Mouse (Mus musculus): ENCODE measurements around the gene Ect2. TPM values are rescaled to one million over a fixed set of nuclear protein-coding genes. Genes with fewer than 3 reads are reported as not detected.

Ect2 gene
- polyA plus RNA-seq, 1 experiment from 2014 or later = 48.1 TPM

GRCm38 (mm10) chr3:27183601-27184175 lies 30.0 kb upstream of the Ect2 start:
- Histone ChIP-seq H3K9me3 (replicated peaks) (no peaks in the 10 kb centered on the region), H3K9ac (peak overlapping the region; percentile 64), H3K27me3 (no peaks in the 10 kb centered on the region), H3K36me3 (no peaks in the 10 kb centered on the region), H3K4me2 (replicated peaks) (peak overlapping the region; percentile 81), H3K4me1 (0 out of 2 replicates have a peak, but pooled peaks cover 6% of the 10 kb centered on the region), H3K4me3 (peak overlapping the region; percentile 64), H3K27ac (no peak overlapping the region)
- no peak for ATAC-seq (ENCODE audit: low FRiP score)
- 9% methylated on average over 19 of the region's 19 CpGs for WGBS

- H3K36me3 ChIP-seq = no peaks in the 10 kb centered on the region
- H3K4me1 ChIP-seq = 0 out of 2 replicates have a peak, but pooled peaks cover 6% of the 10 kb centered on the region
- H3K4me3 ChIP-seq = peak within 1 kb of the TSS; percentile 64
- H3K9ac ChIP-seq = peak within 1 kb of the TSS; percentile 64
- WGBS = under 1% methylated on average over 54 of the region's 54 CpGs
- H3K4me2 ChIP-seq (replicated peaks) = peak within 1 kb of the TSS; percentile 81
- H3K27ac ChIP-seq = no peak within 1 kb of the TSS
- H3K9me3 ChIP-seq (replicated peaks) = no peaks in the 10 kb centered on the region
- no peaks in the 10 kb centered on the region for H3K27me3 ChIP-seq
- ATAC-seq (ENCODE audit: low FRiP score) = peak; percentile 99
Measured at GRCm38 (mm10) chr3:27182733-27183600, 29.3 kb upstream of the Ect2 start, which contains the start of gene Nceh1. TSS of gene Nceh1 (plus strand) at chr3:27182965.

- Histone ChIP-seq H3K9me3 (replicated peaks) (no peaks in the 10 kb centered on the region), H3K4me1 (0 out of 2 replicates have a peak, but pooled peaks cover 6% of the 10 kb centered on the region), H3K4me3 (no peak overlapping the region), H3K27me3 (no peaks in the 10 kb centered on the region), H3K27ac (no peak overlapping the region), H3K9ac (no peak overlapping the region), H3K4me2 (replicated peaks) (no peak overlapping the region), H3K36me3 (no peaks in the 10 kb centered on the region)
- no peak for ATAC-seq (ENCODE audit: low FRiP score)
- 81% methylated on average over 8 of the region's 8 CpGs for WGBS
Measured at GRCm38 (mm10) chr3:27179711-27180110, 26.0 kb upstream of the Ect2 start.

- ATAC-seq (ENCODE audit: low FRiP score) = no peak
- H3K9me3 ChIP-seq (replicated peaks) = no peaks in the 10 kb centered on the region
- no peak overlapping the region for H3K4me2 ChIP-seq (replicated peaks)
- H3K27ac ChIP-seq = no peak overlapping the region
- H3K4me3 ChIP-seq = no peak overlapping the region
- no peaks in the 10 kb centered on the region for H3K36me3 ChIP-seq
- no peaks in the 10 kb centered on the region for H3K27me3 ChIP-seq
- H3K4me1 ChIP-seq = no peaks in the 10 kb centered on the region
- H3K9ac ChIP-seq = no peak overlapping the region
- 78% methylated on average over 1 of the region's 1 CpGs for WGBS
Measured at GRCm38 (mm10) chr3:27170257-27170656, 16.6 kb upstream of the Ect2 start.

- ATAC-seq (ENCODE audit: low FRiP score) = no peak
- WGBS = 84% methylated on average over 3 of the region's 3 CpGs
- no peak overlapping the region for H3K9ac ChIP-seq
- H3K36me3 ChIP-seq = no peaks in the 10 kb centered on the region
- no peaks in the 10 kb centered on the region for H3K9me3 ChIP-seq (replicated peaks)
- no peak overlapping the region for H3K4me3 ChIP-seq
- H3K27me3 ChIP-seq = no peaks in the 10 kb centered on the region
- no peak overlapping the region for H3K4me2 ChIP-seq (replicated peaks)
- no peak overlapping the region for H3K27ac ChIP-seq
- no peaks in the 10 kb centered on the region for H3K4me1 ChIP-seq
Measured at GRCm38 (mm10) chr3:27165481-27166065, 11.9 kb upstream of the Ect2 start.

GRCm38 (mm10) chr3:27162410-27162804 lies 8.7 kb upstream of the Ect2 start:
- H3K9ac ChIP-seq = no peak overlapping the region
- H3K36me3 ChIP-seq = no peaks in the 10 kb centered on the region
- no peak overlapping the region for H3K4me2 ChIP-seq (replicated peaks)
- 67% methylated on average over 2 of the region's 2 CpGs for WGBS
- H3K27me3 ChIP-seq = no peaks in the 10 kb centered on the region
- no peak for ATAC-seq (ENCODE audit: low FRiP score)
- H3K27ac ChIP-seq = no peak overlapping the region
- H3K4me1 ChIP-seq = no peaks in the 10 kb centered on the region
- H3K4me3 ChIP-seq = no peak overlapping the region
- no peaks in the 10 kb centered on the region for H3K9me3 ChIP-seq (replicated peaks)

GRCm38 (mm10) chr3:27161645-27162409 lies 8.1 kb upstream of the Ect2 start:
- no peak overlapping the region for H3K9ac ChIP-seq
- H3K27ac ChIP-seq = no peak overlapping the region
- no peak for ATAC-seq (ENCODE audit: low FRiP score)
- no peaks in the 10 kb centered on the region for H3K36me3 ChIP-seq
- no peak overlapping the region for H3K4me3 ChIP-seq
- H3K9me3 ChIP-seq (replicated peaks) = no peaks in the 10 kb centered on the region
- H3K4me1 ChIP-seq = no peaks in the 10 kb centered on the region
- WGBS = 88% methylated on average over 6 of the region's 6 CpGs
- no peaks in the 10 kb centered on the region for H3K27me3 ChIP-seq
- H3K4me2 ChIP-seq (replicated peaks) = no peak overlapping the region

GRCm38 (mm10) chr3:27158910-27159309 lies 5.2 kb upstream of the Ect2 start:
- Histone ChIP-seq H3K27ac (no peak overlapping the region), H3K4me1 (no peaks in the 10 kb centered on the region), H3K4me2 (replicated peaks) (no peak overlapping the region), H3K27me3 (no peaks in the 10 kb centered on the region), H3K9ac (0 out of 2 replicates have a peak overlapping the region, but pooled peaks have one; percentile 19), H3K9me3 (replicated peaks) (no peaks in the 10 kb centered on the region), H3K4me3 (no peak overlapping the region), H3K36me3 (no peaks in the 10 kb centered on the region)
- no peak for ATAC-seq (ENCODE audit: low FRiP score)
- WGBS = 53% methylated on average over 4 of the region's 4 CpGs

GRCm38 (mm10) chr3:27156594-27156949 lies 2.9 kb upstream of the Ect2 start:
- Histone ChIP-seq H3K9ac (no peak overlapping the region), H3K4me1 (peaks cover 10% of the 10 kb centered on the region), H3K27ac (no peak overlapping the region), H3K4me3 (no peak overlapping the region), H3K36me3 (no peaks in the 10 kb centered on the region), H3K4me2 (replicated peaks) (no peak overlapping the region), H3K27me3 (no peaks in the 10 kb centered on the region), H3K9me3 (replicated peaks) (no peaks in the 10 kb centered on the region)
- ATAC-seq (ENCODE audit: low FRiP score) = no peak
- 56% methylated on average over 3 of the region's 3 CpGs for WGBS

GRCm38 (mm10) chr3:27155856-27156593 lies 2.3 kb upstream of the Ect2 start:
- Histone ChIP-seq H3K27me3 (no peaks in the 10 kb centered on the region), H3K4me2 (replicated peaks) (no peak overlapping the region), H3K4me1 (peaks cover 12% of the 10 kb centered on the region), H3K4me3 (no peak overlapping the region), H3K36me3 (no peaks in the 10 kb centered on the region), H3K9ac (no peak overlapping the region), H3K27ac (no peak overlapping the region), H3K9me3 (replicated peaks) (no peaks in the 10 kb centered on the region)
- no peak for ATAC-seq (ENCODE audit: low FRiP score)
- 80% methylated on average over 9 of the region's 9 CpGs for WGBS

GRCm38 (mm10) chr3:27155051-27155855 lies 1.6 kb upstream of the Ect2 start:
- peaks cover 12% of the 10 kb centered on the region for H3K4me1 ChIP-seq
- no peak overlapping the region for H3K4me2 ChIP-seq (replicated peaks)
- no peak overlapping the region for H3K27ac ChIP-seq
- no peaks in the 10 kb centered on the region for H3K9me3 ChIP-seq (replicated peaks)
- H3K27me3 ChIP-seq = no peaks in the 10 kb centered on the region
- no peak overlapping the region for H3K4me3 ChIP-seq
- ATAC-seq (ENCODE audit: low FRiP score) = no peak
- 17% methylated on average over 6 of the region's 6 CpGs for WGBS
- 0 out of 2 replicates have a peak, but pooled peaks cover under 1% of the 10 kb centered on the region for H3K36me3 ChIP-seq
- H3K9ac ChIP-seq = no peak overlapping the region

Data from hindbrain, embryonic 12.5 days (tissue).